Mouse (Mus musculus): ENCODE data around the gene Pkp1. TPM values are rescaled to one million over a fixed set of nuclear protein-coding genes. Genes with fewer than 3 reads are reported as not detected.

Pkp1 gene
- not detected for polyA plus RNA-seq (2015; fragmentation: Illumina TruSeq; extraction: RNeasy Lipid Tissue Mini Kit (QIAGEN cat#74804); ENCODE audit: insufficient read depth, low read depth, low replicate concordance)

DNA sequence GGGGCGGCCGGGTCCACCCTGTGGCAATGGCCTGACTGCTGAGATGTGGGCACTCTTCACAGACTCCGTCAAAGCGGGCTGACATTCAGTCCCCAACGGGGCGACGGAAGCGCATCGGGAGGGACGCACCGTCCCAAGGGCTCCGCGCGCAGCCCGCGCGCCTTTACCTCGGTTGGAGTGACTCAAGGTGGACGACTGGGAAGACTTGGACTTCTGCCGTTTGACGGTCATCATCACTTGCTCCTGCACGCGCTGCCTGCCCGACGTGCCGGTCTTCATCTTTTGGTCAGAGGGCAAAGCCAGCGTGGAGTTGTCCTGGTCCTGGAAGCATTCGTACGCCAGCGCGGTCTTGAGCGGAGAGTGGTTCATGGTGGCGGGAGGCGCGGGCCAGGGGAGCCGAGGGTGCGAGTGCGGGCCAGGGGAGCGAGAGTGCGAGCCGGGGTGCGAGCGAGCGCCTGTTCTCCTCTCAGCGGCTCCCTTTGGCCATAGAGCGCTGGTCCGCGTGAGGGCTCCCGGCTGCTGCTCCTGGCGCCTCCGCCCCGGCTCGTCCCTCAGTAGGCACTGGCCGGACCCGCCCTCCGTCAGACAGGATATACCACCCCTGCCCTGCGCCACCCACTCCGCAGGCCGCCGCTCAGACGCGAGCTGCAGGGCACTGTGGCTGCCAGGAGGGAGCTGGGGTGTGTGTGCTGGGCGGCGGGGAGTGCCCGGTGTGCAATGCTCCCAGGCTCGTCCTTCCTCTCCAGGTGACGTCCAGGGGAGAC, at the start of gene Pkp1:
TSS of gene Pkp1 (minus strand) at position 564 of the 764 bp plus-strand sequence.

DNA sequence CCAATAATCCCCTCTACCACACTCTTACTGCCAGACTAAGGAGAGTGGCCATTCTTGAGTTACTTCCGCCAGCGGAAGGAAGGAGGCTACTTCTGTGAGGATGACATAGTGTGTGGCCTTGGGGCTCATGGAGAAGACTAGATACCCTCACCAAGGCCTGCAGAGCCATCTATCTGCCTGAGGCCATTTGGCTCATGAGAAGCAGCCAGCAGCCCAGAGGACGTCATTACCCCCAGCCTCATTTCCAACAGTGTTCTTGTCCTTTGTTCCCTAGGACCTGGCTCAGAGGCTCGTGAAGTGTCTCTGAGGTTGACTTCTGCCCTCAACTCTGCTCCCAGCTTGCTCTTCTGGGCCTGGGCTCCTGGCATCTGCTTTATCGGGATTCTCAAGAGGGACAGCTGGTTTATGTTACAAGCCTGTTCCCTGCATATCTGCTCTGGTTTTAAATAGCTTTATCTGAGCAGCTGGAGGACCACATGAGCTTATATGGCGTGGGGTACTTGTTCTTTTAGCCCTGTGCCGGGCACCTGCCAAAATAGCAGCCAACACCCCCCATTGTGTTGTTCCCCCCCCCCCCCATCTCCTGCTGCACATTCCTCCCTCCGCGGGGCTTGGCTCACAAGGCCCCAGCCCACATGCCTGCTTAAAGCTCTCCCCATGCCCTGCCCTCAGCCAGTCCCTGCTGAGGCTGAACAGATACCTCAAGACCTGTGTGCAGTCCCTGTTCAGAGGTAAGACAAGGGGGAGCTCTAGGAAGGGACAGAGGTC, 83.1 kb downstream of the Pkp1 start, which contains the start of gene Tnnt2:
TSS of gene Tnnt2 (plus strand) at position 639 of the 768 bp plus-strand sequence.

Other genes starting within 250 kb of the Pkp1 start
- 61.2 TPM for gene Csrp1, start 199.1 kb downstream of the Pkp1 start, polyA plus RNA-seq (2015; fragmentation: Illumina TruSeq; extraction: RNeasy Lipid Tissue Mini Kit (QIAGEN cat#74804); ENCODE audit: insufficient read depth, low read depth, low replicate concordance)
- 9.3 TPM for gene Phlda3, start 153.1 kb downstream of the Pkp1 start, polyA plus RNA-seq (2015; fragmentation: Illumina TruSeq; extraction: RNeasy Lipid Tissue Mini Kit (QIAGEN cat#74804); ENCODE audit: insufficient read depth, low read depth, low replicate concordance)
- not detected for gene Tnni1, start 139.8 kb downstream of the Pkp1 start, polyA plus RNA-seq (2015; fragmentation: Illumina TruSeq; extraction: RNeasy Lipid Tissue Mini Kit (QIAGEN cat#74804); ENCODE audit: insufficient read depth, low read depth, low replicate concordance)
- 2.2 TPM for gene Lad1, start 100.6 kb downstream of the Pkp1 start, polyA plus RNA-seq (2015; fragmentation: Illumina TruSeq; extraction: RNeasy Lipid Tissue Mini Kit (QIAGEN cat#74804); ENCODE audit: insufficient read depth, low read depth, low replicate concordance)
- not detected for gene Tnnt2, start 82.9 kb downstream of the Pkp1 start, polyA plus RNA-seq (2015; fragmentation: Illumina TruSeq; extraction: RNeasy Lipid Tissue Mini Kit (QIAGEN cat#74804); ENCODE audit: insufficient read depth, low read depth, low replicate concordance)
- gene Igfn1, start 87.1 kb upstream of the Pkp1 start, polyA plus RNA-seq (2015; fragmentation: Illumina TruSeq; extraction: RNeasy Lipid Tissue Mini Kit (QIAGEN cat#74804); ENCODE audit: insufficient read depth, low read depth, low replicate concordance): not detected
- 10.8 TPM for gene Tmem9, start 88.9 kb upstream of the Pkp1 start, polyA plus RNA-seq (2015; fragmentation: Illumina TruSeq; extraction: RNeasy Lipid Tissue Mini Kit (QIAGEN cat#74804); ENCODE audit: insufficient read depth, low read depth, low replicate concordance)
- gene Ascl5, start 131.6 kb upstream of the Pkp1 start, polyA plus RNA-seq (2015; fragmentation: Illumina TruSeq; extraction: RNeasy Lipid Tissue Mini Kit (QIAGEN cat#74804); ENCODE audit: insufficient read depth, low read depth, low replicate concordance): not detected
- not detected for gene Cacna1s, start 133.5 kb upstream of the Pkp1 start, polyA plus RNA-seq (2015; fragmentation: Illumina TruSeq; extraction: RNeasy Lipid Tissue Mini Kit (QIAGEN cat#74804); ENCODE audit: insufficient read depth, low read depth, low replicate concordance)
- 0.61 TPM for gene Kif21b, start 212.2 kb upstream of the Pkp1 start, polyA plus RNA-seq (2015; fragmentation: Illumina TruSeq; extraction: RNeasy Lipid Tissue Mini Kit (QIAGEN cat#74804); ENCODE audit: insufficient read depth, low read depth, low replicate concordance)